Mouse (Mus musculus) stomach, postnatal 0 days (tissue): Measurements from ENCODE around the gene Yy1. TPM values are rescaled to one million over a fixed set of nuclear protein-coding genes. Genes with fewer than 3 reads are reported as not detected.

Source experiments
- ATAC-seq: fragments of 200-750 bp; cut with Nextera tagmentation; 2 replicates; pipeline ENCODE4 v1.8.0; 2017; ENCODE audit not compliant: low FRiP score, low TSS enrichment
- DNase-seq: peaks from one replicate; pipeline ENCODE4 v3.0.0-alpha.2; 2016; ENCODE audit warnings: low spot score
- H3K27ac ChIP-seq: fragments of 300-500 bp; sonication (generic); replicated peaks from 2 replicates; pipeline ENCODE4 v1.5.1; 2014; ENCODE audit warnings: mild to moderate bottlenecking, control low read depth
- H3K27me3 ChIP-seq: fragments of 300-500 bp; sonication (generic); 2 replicates; pipeline ENCODE4 v1.6.1; 2014; ENCODE audit warnings: low read length; ENCODE audit not compliant: control insufficient read depth, insufficient read depth
- H3K36me3 ChIP-seq: fragments of 300-500 bp; sonication (generic); 2 replicates; pipeline ENCODE4 v1.6.1; 2014; ENCODE audit warnings: low read length, mixed read lengths; ENCODE audit not compliant: control insufficient read depth, insufficient read depth
- H3K4me1 ChIP-seq: fragments of 300-500 bp; sonication (generic); replicated peaks from 2 replicates; pipeline ENCODE4 v1.6.1; 2014; ENCODE audit warnings: antibody characterized with exemption; ENCODE audit not compliant: control insufficient read depth, insufficient read depth
- H3K4me2 ChIP-seq: fragments of 300-500 bp; sonication (generic); replicated peaks from 2 replicates; pipeline ENCODE4 v1.6.1; 2014; ENCODE audit warnings: low read depth, mild to moderate bottlenecking, control low read depth, moderate library complexity
- H3K4me3 ChIP-seq: fragments of 300-500 bp; sonication (generic); 2 replicates; pipeline ENCODE4 v1.5.1; 2014; ENCODE audit warnings: low read depth, low read length, control low read depth
- H3K9ac ChIP-seq: fragments of 300-500 bp; sonication (generic); 2 replicates; pipeline ENCODE4 v1.6.1; 2014; ENCODE audit warnings: mild to moderate bottlenecking, low read length, control low read depth, mixed read lengths
- H3K9me3 ChIP-seq: fragments of 300-500 bp; sonication (generic); 2 replicates; pipeline ENCODE4 v1.6.1; 2016; ENCODE audit warnings: low read length; ENCODE audit not compliant: control insufficient read depth
- CTCF ChIP-seq: IDR thresholded peaks from 2 replicates; pipeline ENCODE4 v1.5.1; 2016; ENCODE audit warnings: antibody characterized with exemption, low read depth, mild to moderate bottlenecking, moderate library complexity
- EP300 ChIP-seq: optimal IDR thresholded peaks from 2 replicates; pipeline ENCODE3; 2016; ENCODE audit warnings: antibody characterized with exemption
- WGBS: fragments of 180-500 bp; shearing (Covaris S2); extraction: QIAGEN DNeasy Blood & Tissue Kit; methylation state at CpG from one replicate; pipeline ENCODE4 v1.1.7; 2014; 5-methylcytosine and 5-hydroxymethylcytosine counted together
- polyA plus RNA-seq: library from polyadenylated mRNA; unstranded; fragments of >200 nt; fragmentation: Nextera tagmentation; extraction: Ambion mirVana; gene quantifications from 2 replicates; pipeline ENCODE4 v1.2.1, GENCODE M21; 2015

Yy1 gene
- polyA plus RNA-seq, 1 experiment from 2014 or later: 9.6 TPM

- Histone ChIP-seq H3K9ac (no peak overlapping the region), H3K27ac (no peak overlapping the region), H3K4me3 (no peak overlapping the region), H3K4me2 (no peak overlapping the region), H3K9me3 (no peaks in the 10 kb centered on the region), H3K4me1 (no peaks in the 10 kb centered on the region; the same call in none of the 2 replicates), H3K27me3 (no peaks in the 10 kb centered on the region), H3K36me3 (no peaks in the 10 kb centered on the region)
- 62% methylated on average over 9 of the region's 9 CpGs for WGBS
- no peak for TF ChIP-seq EP300
- no peak for TF ChIP-seq CTCF
- ATAC-seq (no peak), DNase-seq (no peak)
These were observed 39.3 kb downstream of the Yy1 start for GRCm38 (mm10) chr12:108831966-108832643.

- 85% methylated on average over 8 of the region's 8 CpGs for WGBS
- Histone ChIP-seq H3K27me3 (no peaks in the 10 kb centered on the region), H3K36me3 (no peaks in the 10 kb centered on the region), H3K4me1 (peaks cover 4% of the 10 kb centered on the region), H3K9ac (no peak overlapping the region), H3K9me3 (no peaks in the 10 kb centered on the region), H3K27ac (no peak overlapping the region), H3K4me3 (no peak overlapping the region), H3K4me2 (no peak overlapping the region)
- no peak for DNase-seq
- TF ChIP-seq CTCF: no peak
- no peak for TF ChIP-seq EP300
- ATAC-seq: no peak
These were observed 40.1 kb downstream of the Yy1 start for GRCm38 (mm10) chr12:108832851-108833250.

GRCm38 (mm10) chr12:108833408-108833807 is 40.6 kb downstream of the Yy1 start:
- H3K27ac ChIP-seq: no peak overlapping the region
- peaks cover 6% of the 10 kb centered on the region for H3K4me1 ChIP-seq
- 83% methylated on average over 3 of the region's 3 CpGs for WGBS
- no peaks in the 10 kb centered on the region for H3K36me3 ChIP-seq
- H3K4me2 ChIP-seq: no peak overlapping the region
- ATAC-seq: no peak
- H3K9me3 ChIP-seq: no peaks in the 10 kb centered on the region
- no peak overlapping the region for H3K9ac ChIP-seq
- DNase-seq: no peak
- H3K4me3 ChIP-seq: no peak overlapping the region
- no peak for TF ChIP-seq EP300
- TF ChIP-seq CTCF: no peak
- H3K27me3 ChIP-seq: no peaks in the 10 kb centered on the region

- DNase-seq (no peak), ATAC-seq (no peak)
- Histone ChIP-seq H3K4me1 (peaks cover 6% of the 10 kb centered on the region), H3K4me2 (peak overlapping the region; percentile 98; the same call in 1 of the 2 replicates), H3K9ac (no peak overlapping the region), H3K27me3 (no peaks in the 10 kb centered on the region), H3K27ac (no peak overlapping the region), H3K9me3 (no peaks in the 10 kb centered on the region), H3K36me3 (no peaks in the 10 kb centered on the region), H3K4me3 (no peak overlapping the region)
- 75% methylated on average over 3 of the region's 3 CpGs for WGBS
- TF ChIP-seq CTCF (no peak), EP300 (no peak)
These were observed 41.6 kb downstream of the Yy1 start for GRCm38 (mm10) chr12:108834337-108834736.

GRCm38 (mm10) chr12:108834786-108835185 is 42.0 kb downstream of the Yy1 start:
- no peaks in the 10 kb centered on the region for H3K9me3 ChIP-seq
- no peaks in the 10 kb centered on the region for H3K36me3 ChIP-seq
- DNase-seq (no peak), ATAC-seq (no peak)
- no peak overlapping the region for H3K27ac ChIP-seq
- peak overlapping the region; percentile 98 for H3K4me2 ChIP-seq
- H3K9ac ChIP-seq: peak overlapping the region; percentile 74; the same call in 1 of the 2 replicates
- H3K27me3 ChIP-seq: no peaks in the 10 kb centered on the region
- TF ChIP-seq EP300 (no peak), CTCF (no peak)
- 37% methylated on average over 5 of the region's 5 CpGs for WGBS
- H3K4me1 ChIP-seq: peaks cover 6% of the 10 kb centered on the region
- peak overlapping the region; percentile 65 for H3K4me3 ChIP-seq

- H3K4me2 ChIP-seq: peak overlapping the region; percentile 98
- WGBS: 2% methylated on average over 49 of the region's 51 CpGs
- H3K9ac ChIP-seq: peak overlapping the region; percentile 74
- 0 out of 2 replicates have a peak overlapping the region, but pooled peaks have one; percentile 58 for H3K27ac ChIP-seq
- H3K27me3 ChIP-seq: no peaks in the 10 kb centered on the region
- DNase-seq (no peak), ATAC-seq (no peak)
- peak overlapping the region; percentile 65 for H3K4me3 ChIP-seq
- H3K9me3 ChIP-seq: no peaks in the 10 kb centered on the region
- H3K4me1 ChIP-seq: peaks cover 6% of the 10 kb centered on the region
- no peaks in the 10 kb centered on the region for H3K36me3 ChIP-seq
- TF ChIP-seq CTCF (no peak), EP300 (no peak)
These were observed 42.6 kb downstream of the Yy1 start for GRCm38 (mm10) chr12:108835208-108835839.
